Mouse (Mus musculus): ENCODE data around the gene Mbd4.
"Not testable (repeated sequence)": the region's sequence is repeated elsewhere in the genome, so short reads cannot be mapped to it uniquely, and the experiment has no call there.

Mbd4 gene

DNA sequence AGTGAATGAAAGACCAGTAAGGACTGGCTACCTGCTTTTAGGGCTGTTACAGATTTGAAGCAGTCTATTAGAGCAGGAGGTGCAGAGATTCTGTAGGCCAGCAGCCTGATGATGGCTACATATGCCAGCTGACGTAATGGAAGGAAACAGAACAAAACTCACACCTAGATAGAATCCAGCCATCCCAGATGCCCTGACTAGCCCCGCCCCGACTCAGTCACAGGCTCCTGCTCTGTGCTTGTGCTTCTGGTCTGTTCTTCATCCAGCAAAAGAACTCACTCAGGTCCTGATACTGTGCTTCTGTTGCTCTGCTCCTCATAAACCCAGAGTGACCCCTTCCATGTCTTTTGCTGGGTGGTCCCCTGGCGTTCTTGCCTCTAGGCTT, 3.2 kb upstream of the Mbd4 start:
- no peak for DNase-seq

DNA sequence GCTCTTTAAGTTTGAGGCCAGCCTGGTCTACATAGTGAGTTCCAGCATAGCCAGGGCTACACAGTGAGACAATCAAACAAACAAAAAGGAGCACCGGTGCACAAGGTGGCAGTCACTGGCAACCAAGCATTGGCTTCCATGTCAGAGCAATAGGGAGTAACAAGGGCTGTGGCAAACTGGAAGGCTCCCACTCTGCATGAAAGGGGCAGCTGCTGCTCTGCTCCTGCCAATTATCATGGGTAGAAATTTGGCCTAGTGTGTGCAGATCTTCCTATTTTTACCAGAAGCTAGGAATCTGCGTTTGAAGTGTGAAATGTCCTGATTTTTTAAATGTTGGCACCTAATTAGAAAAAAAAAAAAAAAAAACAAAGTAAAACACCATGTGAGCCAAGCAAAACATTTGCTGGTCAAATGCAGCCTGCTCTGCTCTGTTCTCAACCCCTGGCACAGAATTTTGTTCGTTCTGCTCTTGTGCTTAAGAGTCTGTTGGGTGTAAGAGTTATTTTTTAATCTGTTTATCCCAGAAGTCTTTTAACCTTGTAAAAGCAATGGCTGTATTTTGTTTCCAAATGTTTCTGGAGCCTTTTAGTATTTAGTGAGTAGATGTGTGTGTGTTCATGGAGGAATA, 2.7 kb upstream of the Mbd4 start:
- DNase-seq, result no peak

DNA sequence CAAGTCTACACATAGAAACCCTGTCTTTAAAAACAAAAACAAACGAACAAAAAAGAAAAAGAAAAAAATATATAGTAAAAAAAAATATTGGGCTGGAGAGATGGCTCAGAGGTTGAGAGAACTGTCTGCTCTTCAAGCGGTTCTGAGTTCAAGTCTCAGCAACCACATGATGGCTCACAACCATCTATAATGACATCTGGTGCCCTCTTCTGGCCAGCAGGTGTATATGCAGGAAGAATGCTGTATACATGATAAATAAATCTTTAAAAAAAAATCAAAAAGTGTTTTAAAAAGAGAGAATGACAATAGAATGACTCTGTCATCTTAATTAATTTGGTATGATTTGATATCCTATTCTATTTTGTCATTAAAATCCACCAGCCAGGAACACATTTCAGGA, 1.3 kb upstream of the Mbd4 start:
- DNase-seq, result no peak

DNA sequence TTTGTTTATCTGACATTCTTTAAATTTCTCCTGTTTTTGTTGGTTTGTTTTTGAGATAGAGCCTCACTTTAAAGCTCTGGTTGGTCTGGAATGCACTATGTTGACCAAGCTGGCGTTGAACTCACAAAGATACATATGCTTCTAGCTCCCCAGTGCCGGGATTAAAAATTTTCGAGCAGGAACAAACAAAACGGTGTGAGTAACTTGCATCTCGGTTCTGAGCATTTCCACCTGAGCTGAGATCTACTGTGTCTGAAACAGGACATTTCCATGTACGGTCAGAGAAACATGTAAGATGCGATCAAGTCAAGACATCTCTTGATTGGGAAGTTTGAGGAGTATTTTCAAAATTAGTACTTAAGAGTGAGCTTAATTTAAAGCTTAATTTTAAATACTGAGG, 814 bp upstream of the Mbd4 start:
- DNase-seq, result no peak

DNA sequence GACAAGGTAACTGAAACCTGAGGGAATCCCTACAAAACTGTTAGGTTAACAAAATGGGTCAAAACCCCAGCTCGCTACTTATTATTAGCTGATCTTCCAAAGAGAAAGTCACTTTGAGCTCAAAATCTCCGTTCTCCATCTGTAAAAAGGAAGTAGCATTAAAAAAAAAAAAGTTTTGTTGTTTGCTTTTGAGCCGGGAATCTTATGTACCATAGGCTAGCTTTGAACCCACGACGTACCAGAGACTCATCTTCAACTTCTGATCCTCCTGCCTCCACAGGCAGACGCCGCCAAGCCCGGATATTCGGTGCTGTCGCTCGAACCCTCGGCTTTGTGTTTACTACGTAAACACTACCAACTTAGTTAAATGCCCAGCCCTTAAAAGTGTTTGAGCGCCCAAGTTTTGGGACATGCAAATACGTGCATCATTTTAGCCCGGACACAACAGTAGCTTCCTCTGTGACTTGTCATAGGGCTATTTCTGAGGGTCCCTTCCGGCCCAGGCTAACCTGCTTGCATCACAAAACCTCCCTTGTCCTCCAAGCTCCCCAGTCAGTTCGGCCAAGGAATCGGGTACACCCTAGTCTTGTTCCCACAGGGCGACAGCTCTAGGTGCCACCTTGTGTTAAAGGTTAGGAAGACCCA, 603 bp downstream of the Mbd4 start:
- DNase-seq, result no peak

DNA sequence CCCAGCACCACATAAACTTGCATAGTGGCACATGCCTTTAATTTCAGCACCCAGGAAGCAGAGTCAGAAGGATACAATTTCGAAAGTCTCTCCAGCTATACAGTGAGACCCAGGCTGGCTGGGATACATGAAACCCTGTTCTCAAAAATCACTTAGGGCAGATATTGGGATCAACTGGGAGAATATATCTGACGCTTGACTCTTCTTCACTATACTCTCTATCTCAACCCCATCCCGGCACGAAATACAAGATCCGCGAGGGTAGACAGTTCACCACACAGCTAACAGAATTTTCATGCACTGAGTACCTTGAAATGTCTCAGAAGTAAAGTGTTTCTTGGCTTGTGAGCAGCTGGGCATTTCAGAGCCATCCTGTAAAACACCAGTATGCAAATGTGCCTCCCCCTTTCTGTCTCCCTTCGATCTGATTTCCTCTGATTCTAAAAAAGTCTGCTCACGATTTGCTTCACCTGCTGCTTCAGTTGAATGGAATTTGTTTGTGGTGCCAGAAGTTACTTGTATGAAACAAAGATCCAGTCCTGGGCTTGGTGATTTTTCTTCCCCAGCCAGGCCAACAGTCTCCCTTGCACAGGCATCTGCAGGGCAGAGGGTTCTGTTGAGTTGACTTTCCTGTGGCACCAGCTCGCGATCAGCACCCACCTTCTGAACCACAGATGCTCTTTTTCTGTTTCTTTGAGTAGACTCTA, 4.4 kb downstream of the Mbd4 start:
- no peak for DNase-seq

DNA sequence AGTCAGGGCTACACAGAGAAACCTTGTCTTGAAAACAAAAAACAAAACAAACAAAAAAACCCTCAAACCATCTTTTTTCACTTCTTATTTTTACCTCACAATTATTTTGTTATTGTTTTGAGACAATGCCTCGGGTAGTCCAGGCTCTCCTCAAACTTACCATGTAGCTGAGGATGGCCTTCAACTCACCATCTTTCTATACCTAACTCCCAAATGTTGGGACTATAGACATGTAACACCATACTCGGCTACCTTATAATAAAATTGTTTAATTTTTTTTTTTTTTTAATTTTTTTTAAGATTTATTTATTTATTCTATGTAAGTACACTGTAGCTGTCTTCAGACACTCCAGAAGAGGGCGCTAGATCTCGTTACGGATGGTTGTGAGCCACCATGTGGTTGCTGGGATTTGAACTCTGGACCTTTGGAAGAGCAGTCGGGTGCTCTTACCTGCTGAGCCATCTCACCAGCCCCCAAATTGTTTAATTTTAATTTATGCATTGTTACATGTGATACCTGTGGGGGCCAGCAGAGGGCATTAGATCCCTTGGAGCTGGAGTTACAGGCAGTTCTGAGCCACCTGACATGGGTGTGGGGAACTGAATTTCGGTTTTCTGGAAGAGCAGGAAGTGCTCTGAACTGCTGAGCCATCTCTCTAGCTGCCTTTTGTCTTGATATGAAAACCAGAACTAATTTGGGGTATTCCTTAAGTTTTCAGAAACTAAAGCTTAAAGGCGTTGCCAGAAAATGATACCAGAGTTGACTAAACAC, 6.3 kb downstream of the Mbd4 start:
- DNase-seq, result peak; percentile 42

DNA sequence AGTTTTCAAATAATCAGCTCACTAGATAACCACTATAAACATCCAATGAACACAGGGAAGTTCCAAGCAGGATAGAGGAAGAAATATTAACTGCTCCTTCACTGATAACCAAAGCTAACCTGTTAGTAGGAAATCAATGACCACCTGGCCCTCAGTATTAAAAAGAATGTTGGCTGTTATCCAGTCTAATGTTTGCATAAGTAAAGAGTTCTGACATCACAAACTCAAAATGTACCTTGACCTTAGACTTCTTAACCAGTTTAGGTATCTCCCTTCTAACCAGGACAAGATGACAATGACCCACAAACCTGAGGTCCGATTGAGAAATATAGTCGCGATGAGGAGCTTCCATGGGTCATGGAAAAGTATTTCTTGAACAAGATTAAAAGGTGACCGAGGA, 8.2 kb downstream of the Mbd4 start:
- DNase-seq, result no peak

DNA sequence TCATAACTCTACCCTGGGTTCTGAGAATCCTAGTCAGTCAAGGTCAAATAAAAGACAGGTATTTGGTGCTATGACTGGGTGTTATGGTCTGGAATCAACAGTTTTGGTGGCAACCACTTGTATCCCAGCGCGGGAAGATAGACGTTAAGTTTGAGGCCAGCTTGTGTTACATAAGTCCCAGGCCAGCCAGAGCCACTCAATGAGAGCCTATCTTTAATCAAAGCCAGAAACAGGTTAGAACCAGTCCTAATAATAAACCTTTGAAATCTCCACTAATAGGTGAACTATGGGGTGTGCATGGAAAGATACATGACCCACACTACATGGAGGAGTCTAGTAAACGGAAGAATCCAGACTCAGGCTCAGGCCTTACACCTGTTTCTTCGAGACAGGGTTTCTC, 14.4 kb downstream of the Mbd4 start:
- no peak for DNase-seq

DNA sequence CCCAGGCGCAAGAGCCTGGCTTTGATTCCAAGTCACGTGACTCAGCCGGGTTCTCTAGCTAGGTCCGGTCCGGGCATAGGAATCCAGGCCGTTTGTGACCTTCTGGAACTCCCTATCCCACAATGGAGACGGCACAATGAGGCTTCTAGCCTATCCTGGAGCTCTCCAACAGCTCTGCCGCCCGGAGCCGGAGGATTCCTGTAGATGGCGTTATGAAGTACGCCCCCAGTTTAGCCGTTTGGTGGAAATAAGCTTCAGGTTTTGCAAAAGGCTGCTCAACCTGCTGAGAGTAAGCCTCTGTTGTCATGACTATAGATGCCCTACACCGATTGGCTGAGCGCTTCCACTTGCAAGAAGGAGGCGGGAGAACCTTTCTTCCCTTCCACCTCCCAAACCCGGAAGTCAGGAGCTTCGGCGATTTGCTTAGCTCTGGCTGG, 15.0 kb downstream of the Mbd4 start, which contains the start of gene Efcab12:
TSS of gene Efcab12 (minus strand) at position 252 of the 437 bp plus-strand sequence.
- DNase-seq, result peak; percentile 72

DNA sequence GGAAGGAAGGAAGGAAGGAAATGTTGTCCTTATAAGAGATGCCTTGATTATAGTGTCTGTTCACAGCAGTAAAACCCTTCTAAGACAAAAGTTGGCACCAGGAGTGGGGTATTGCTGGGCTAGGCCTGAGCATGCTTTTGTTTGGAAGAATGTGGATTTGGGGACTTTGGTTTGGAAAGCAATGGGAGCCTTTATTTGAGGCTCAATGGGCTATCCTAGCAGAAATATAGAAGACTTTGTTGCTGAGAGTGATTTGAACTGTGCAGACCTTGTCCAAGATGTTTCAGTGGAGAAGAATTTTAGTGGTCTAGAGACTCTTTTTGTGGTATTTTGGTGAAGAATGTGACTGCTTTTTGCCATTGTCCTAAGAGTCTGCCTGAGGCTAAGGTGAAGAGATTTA, 19.3 kb downstream of the Mbd4 start:
- no peak for DNase-seq

DNA sequence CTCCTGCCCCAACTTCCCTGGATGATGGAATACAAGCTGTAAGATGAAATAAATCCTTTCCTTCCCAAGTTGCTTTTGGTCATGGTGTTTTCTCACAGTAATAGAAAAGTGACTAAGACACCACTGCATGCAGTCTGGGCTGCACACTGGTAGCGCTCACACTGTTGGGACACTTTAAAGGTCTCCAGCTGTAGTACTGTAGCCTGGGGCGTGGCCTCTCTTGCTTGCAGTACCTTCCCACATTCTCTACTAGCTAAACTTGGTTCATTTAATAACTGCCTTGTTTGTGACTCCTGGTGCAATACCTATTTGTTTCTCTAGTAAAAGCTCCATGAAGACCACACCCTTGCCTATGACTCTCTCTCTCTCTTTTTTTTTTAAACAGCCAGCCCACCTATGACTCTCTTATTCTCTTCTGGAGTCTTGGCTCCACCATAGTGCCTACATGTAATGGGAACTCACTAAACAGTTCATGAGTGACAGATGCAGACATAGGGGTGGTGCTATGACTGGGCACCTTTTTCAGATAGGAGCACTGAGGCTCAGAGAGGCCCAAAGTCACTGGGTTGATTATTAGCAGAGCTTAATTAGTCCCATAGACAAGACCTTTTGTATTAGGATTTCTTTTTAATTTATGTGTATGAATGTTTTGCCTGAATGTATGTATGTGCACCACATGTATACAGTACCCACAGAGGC, 20.9 kb downstream of the Mbd4 start:
- no peak for DNase-seq

DNA sequence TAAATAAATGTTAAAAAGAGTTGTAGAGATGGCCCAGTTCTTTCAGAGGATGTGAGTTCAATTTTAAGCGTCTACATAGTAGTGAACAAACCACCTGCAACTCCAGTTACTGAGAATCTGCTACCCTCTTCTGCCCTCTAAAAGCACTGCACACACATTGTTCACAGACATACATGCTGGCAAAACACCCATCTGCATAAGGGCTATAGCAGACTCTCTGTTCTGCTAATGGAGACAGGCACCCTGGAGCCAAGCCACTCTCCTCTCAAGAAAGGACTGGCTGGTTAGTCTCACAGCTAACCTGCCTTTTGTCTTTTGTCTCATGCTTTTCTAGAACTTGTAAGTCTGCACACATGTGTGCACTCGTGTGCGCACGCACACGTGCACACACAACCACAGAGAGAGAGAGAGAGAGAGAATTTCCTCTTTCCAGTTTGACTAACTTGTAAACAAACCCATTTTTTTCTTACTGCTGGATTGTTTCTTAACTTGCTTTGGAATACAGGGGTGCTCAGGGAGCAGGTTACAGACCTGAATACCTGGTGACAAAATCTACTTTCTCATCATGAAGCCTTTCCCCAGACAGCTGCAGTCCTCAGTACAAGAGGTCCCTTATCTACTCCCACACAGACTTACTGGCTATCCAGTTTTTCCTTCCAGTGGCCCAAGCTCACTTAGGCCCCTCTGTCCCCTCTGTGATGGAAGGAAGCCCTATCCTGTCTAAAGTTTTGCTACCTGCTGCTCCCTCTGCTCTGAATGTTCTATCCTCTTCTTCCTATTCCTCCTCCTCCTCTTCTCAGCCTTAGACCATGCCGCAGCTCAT, 22.2 kb downstream of the Mbd4 start:
- no peak for DNase-seq

DNA sequence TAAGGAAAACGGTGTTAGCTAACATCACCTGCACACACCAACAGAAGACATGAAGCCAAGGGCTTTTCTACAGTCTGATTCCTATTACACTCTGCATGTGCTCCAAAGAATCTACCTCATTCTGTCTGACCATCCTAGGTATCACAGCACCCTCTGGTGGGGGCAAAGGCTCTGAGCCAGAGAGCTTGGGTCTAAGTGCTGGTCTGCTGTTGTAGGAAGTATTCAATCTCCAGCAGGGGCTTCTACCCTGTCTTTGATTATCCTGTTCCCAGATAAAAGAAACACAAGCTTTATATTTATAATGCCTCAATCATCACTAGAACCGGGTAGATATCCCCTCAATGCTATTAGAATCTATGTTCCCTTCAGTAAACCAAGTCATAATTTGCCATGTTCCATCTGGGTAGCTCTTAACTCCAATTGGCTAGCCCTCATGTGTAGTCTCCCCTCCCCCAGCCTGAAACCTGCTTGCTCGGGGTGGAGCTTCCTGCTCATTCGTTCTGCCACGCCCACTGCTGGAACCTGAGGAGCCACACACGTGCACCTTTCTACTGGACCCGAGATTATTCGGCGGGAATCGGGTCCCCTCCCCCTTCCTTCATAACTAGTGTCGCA, 29.2 kb downstream of the Mbd4 start:
- not testable (repeated sequence) for DNase-seq

DNA sequence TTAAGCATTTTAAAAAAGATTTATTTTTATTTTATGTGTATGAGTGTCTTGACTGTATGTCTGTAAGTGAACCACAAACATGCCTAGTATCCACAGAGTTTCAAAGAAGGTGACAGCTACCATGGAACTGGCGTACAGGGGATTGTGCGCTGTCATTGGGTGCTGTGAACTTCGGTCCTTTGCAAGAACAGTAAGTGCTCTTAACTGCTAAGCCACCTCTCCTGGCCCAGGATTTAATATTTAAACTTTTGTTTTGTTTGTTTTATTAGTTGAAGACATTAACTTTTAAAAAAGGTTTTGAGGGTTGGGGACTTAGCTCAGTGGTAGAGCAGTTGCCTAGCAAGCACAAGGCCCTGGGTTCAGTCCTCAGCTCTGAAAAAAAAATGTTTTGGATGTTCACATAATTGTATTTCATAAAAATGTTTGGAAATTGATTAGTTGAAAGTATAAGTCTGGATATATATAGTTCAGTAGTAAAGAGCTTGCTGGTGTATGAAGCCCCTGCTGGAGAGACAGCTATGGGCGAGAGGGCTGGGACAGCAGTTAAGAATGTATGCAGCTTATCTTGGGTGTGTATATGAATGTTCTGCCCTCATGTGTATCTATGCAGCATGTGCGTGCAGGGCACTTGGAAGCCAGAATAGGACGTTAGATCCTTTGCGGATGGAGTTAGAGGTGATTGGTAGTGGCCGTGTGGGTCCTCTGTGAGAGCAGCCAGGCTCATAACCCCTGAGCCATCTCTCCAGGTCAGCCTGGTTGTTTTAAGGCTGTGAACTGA, 31.8 kb downstream of the Mbd4 start:
- no peak for DNase-seq

DNA sequence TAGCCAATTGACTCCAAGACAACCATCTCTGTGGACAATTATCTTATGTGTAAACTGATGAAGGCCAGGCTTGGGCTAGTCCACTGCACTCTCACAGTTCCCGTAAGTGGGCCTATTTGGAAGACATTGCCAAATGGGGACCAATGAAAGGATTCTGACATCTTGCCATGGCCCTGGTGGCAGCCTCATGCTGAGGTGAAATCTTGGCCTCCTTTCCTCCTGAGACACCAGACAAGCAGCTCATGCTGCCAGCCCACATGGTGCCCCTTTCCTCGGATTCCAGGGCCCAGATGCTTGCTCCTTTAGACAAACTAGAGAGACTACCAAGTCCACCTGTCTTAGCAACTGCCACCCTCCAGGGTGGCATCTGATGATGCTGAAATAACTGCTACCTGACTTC, 35.0 kb downstream of the Mbd4 start:
- no peak for DNase-seq

DNA sequence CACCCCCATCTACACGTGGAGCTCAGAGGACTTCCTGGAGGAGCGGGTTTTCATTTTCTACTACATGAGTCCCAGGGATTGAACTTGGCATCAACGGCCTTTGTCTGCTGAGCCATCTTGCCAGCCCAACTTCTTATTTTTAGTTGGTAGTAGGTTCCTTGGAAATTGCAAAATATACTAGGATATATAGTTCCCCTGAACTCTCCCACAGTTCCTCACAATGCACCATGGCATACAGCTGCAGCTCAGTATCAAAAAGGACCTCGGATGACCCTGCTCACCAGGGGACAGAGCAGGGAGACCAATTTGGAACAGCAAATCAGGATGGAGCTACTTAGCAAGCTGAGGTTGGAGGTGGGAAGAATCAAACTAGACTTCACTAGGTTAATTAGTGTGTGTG, 38.1 kb downstream of the Mbd4 start:
- DNase-seq, result no peak

DNA sequence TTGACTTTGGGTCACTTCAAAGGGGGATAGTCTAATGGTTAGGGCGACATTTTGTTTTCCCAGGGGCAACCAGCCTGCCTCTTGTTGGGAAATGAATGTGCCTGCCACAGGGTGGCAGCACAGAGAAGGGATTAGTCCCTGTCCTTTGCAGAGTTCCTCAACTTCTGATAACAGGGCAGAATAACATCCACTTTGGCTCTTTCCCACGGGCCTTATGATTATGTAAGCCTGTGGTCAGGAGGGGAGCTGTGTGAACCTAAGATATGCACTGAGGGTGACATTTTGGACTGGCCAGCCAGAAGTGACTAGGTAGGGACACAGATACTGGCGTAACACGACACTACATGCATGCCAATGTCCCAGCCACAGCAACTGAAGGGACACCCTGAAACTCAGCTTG, 39.1 kb downstream of the Mbd4 start:
- DNase-seq, result no peak

DNA sequence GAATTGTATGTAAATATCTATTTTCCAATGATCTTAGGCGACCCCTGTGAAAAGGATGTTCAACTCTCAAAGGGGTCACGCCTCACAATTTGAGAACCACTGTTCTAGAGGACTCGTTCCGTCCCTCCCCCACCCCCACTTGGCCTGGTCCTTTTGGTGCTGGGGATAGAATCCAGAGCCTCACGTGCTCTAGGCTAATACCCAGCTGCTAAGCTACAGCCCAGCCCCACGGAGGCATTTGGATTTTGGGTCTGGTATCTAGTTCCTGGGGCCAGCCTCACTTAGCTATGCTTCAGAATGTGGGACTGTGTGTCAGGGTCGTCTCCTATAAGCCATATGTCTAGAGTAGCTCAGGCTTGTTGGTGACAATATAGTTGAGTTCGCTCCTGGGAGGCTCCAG, 41.6 kb downstream of the Mbd4 start:
- DNase-seq, result no peak

DNA sequence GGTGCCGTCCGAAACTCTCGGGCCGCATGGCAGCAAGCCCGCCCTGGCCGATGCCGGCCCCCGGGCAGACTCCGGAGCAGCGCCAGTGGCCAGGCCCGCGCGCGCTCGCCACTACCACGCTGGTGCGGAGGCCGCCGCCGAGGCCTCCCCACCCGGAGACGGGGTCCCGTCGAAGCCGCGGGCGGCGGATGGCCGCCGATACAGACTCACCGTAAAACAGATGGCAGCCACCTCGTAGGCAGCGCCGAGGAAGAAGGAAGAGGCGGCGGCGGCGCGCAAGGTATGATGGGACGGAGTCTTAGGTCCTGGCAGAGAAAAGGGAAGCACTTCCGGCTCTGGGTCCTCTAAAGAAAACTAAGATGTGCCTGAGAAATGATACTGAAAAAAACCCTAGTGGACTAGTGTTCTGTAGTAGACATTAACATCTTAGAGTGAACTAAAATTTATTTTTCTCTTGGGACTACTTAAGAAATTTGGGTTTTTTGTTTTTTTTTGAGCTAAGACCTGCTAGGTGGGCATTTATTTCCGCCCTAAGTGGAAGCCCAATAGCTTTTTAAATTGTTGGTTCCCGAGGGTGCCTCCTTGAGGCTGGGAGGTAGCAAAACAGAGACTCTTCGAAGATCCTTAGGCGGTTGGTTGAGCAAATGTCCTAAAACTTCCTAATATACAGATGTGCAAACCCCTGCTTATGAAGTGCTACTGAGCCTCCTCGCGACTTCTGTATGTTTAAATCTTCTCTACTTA, 44.5 kb downstream of the Mbd4 start, which contains the start of gene Rpl32:
TSS of gene Rpl32 (minus strand) at position 260 of the 744 bp plus-strand sequence.
- peak; percentile 81 for DNase-seq
